Mouse (Mus musculus) retina, postnatal 1 day (tissue): ENCODE measurements at regions not wholly inside any gene's neighbourhood (a gene's known extent, or its start where the extent isn't known, plus 50 kb on each side); places are given as distances from the start of the nearest gene placed in this dataset.
"Not testable (repeated sequence)": the region's sequence is repeated elsewhere in the genome, so short reads cannot be mapped to it uniquely, and the experiment has no call there.

Experiments used
- DNase-seq: peaks from one replicate; pipeline ENCODE4 v3.0.0-alpha.2; 2012

GRCm38 (mm10) chr7:60293556-60293955 is 153.5 kb upstream of the Snrpn start:
- DNase-seq: no peak

GRCm38 (mm10) chr7:60244187-60244866 is 104.3 kb upstream of the Snrpn start:
- peak; percentile 87 for DNase-seq

- peak; percentile 76 for DNase-seq
Measured at GRCm38 (mm10) chr7:60243746-60244145, 103.7 kb upstream of the Snrpn start.

- peak; percentile 8 for DNase-seq
Measured at GRCm38 (mm10) chr7:60238595-60239195, 98.7 kb upstream of the Snrpn start.

GRCm38 (mm10) chr7:60216358-60217273 is 76.6 kb upstream of the Snrpn start:
- not testable (repeated sequence) for DNase-seq
